Mouse (Mus musculus): ENCODE data around the gene Tmem189.

Gene Tmem189

GRCm38 (mm10) chr2:167687651-167688101 lies 1.9 kb downstream of the Tmem189 start:
- in situ Hi-C loops (cut with MboI; ENCODE audit: low pct_unique_long_range_greater_than_20kb in 1 of 2, low sequenced_read_pairs in 2 of 2, unreplicated experiment in 1 of 2), result loop anchor here (5.0 kb wide), 1 partner anchor 210 kb away; no protein-coding TSS in a partner anchor

- in situ Hi-C loops (cut with MboI; ENCODE audit: low pct_unique_long_range_greater_than_20kb in 1 of 2, low sequenced_read_pairs in 2 of 2, unreplicated experiment in 1 of 2), result loop anchor here (5.0 kb wide), 1 partner anchor 210 kb away; no protein-coding TSS in a partner anchor
Measured at GRCm38 (mm10) chr2:167687250-167687586, 2.4 kb downstream of the Tmem189 start.

GRCm38 (mm10) chr2:167686382-167687249 lies 3.0 kb downstream of the Tmem189 start:
- in situ Hi-C loops (cut with MboI; ENCODE audit: low pct_unique_long_range_greater_than_20kb in 1 of 2, low sequenced_read_pairs in 2 of 2, unreplicated experiment in 1 of 2), result loop anchor here (5.0 kb wide), 1 partner anchor 211 kb away; no protein-coding TSS in a partner anchor

GRCm38 (mm10) chr2:167685865-167686264 lies 3.8 kb downstream of the Tmem189 start:
- in situ Hi-C loops (cut with MboI; ENCODE audit: low pct_unique_long_range_greater_than_20kb in 1 of 2, low sequenced_read_pairs in 2 of 2, unreplicated experiment in 1 of 2), result loop anchor here (5.0 kb wide), 1 partner anchor 211 kb away; no protein-coding TSS in a partner anchor

GRCm38 (mm10) chr2:167685137-167685536 lies 4.5 kb downstream of the Tmem189 start:
- in situ Hi-C loops (cut with MboI; ENCODE audit: low pct_unique_long_range_greater_than_20kb in 1 of 2, low sequenced_read_pairs in 2 of 2, unreplicated experiment in 1 of 2), result loop anchor here (5.0 kb wide), 1 partner anchor 212 kb away; no protein-coding TSS in a partner anchor

GRCm38 (mm10) chr2:167683721-167684120 lies 5.9 kb downstream of the Tmem189 start:
- in situ Hi-C loops (cut with MboI; ENCODE audit: low pct_unique_long_range_greater_than_20kb in 1 of 2, low sequenced_read_pairs in 2 of 2, unreplicated experiment in 1 of 2), result no loop called here

GRCm38 (mm10) chr2:167680657-167681056 lies 9.0 kb downstream of the Tmem189 start:
- in situ Hi-C loops (cut with MboI; ENCODE audit: low pct_unique_long_range_greater_than_20kb in 1 of 2, low sequenced_read_pairs in 2 of 2, unreplicated experiment in 1 of 2), result no loop called here

GRCm38 (mm10) chr2:167679902-167680430 lies 9.7 kb downstream of the Tmem189 start:
- in situ Hi-C loops (cut with MboI; ENCODE audit: low pct_unique_long_range_greater_than_20kb in 1 of 2, low sequenced_read_pairs in 2 of 2, unreplicated experiment in 1 of 2), result no loop called here

GRCm38 (mm10) chr2:167678600-167678999 lies 11.0 kb downstream of the Tmem189 start:
- in situ Hi-C loops (cut with MboI; ENCODE audit: low pct_unique_long_range_greater_than_20kb in 1 of 2, low sequenced_read_pairs in 2 of 2, unreplicated experiment in 1 of 2), result no loop called here

- in situ Hi-C loops (cut with MboI; ENCODE audit: low pct_unique_long_range_greater_than_20kb in 1 of 2, low sequenced_read_pairs in 2 of 2, unreplicated experiment in 1 of 2), result no loop called here
Measured at GRCm38 (mm10) chr2:167675120-167675909, 14.3 kb downstream of the Tmem189 start.

- in situ Hi-C loops (cut with MboI; ENCODE audit: low pct_unique_long_range_greater_than_20kb in 1 of 2, low sequenced_read_pairs in 2 of 2, unreplicated experiment in 1 of 2), result no loop called here
Measured at GRCm38 (mm10) chr2:167672212-167672685, 17.4 kb downstream of the Tmem189 start.

GRCm38 (mm10) chr2:167671101-167671633 lies 18.5 kb downstream of the Tmem189 start:
- in situ Hi-C loops (cut with MboI; ENCODE audit: low pct_unique_long_range_greater_than_20kb in 1 of 2, low sequenced_read_pairs in 2 of 2, unreplicated experiment in 1 of 2), result no loop called here

- in situ Hi-C loops (cut with MboI; ENCODE audit: low pct_unique_long_range_greater_than_20kb in 1 of 2, low sequenced_read_pairs in 2 of 2, unreplicated experiment in 1 of 2), result no loop called here
Measured at GRCm38 (mm10) chr2:167669398-167669797, 20.2 kb downstream of the Tmem189 start.

GRCm38 (mm10) chr2:167668426-167668825 lies 21.2 kb downstream of the Tmem189 start:
- in situ Hi-C loops (cut with MboI; ENCODE audit: low pct_unique_long_range_greater_than_20kb in 1 of 2, low sequenced_read_pairs in 2 of 2, unreplicated experiment in 1 of 2), result no loop called here

GRCm38 (mm10) chr2:167665972-167666713 lies 23.5 kb downstream of the Tmem189 start:
- in situ Hi-C loops (cut with MboI; ENCODE audit: low pct_unique_long_range_greater_than_20kb in 1 of 2, low sequenced_read_pairs in 2 of 2, unreplicated experiment in 1 of 2), result no loop called here

GRCm38 (mm10) chr2:167662713-167663112 lies 26.9 kb downstream of the Tmem189 start:
- in situ Hi-C loops (cut with MboI; ENCODE audit: low pct_unique_long_range_greater_than_20kb in 1 of 2, low sequenced_read_pairs in 2 of 2, unreplicated experiment in 1 of 2), result loop anchor here in 1 of 2 experiments (5.0 kb wide), 1 partner anchor 130 kb away; no protein-coding TSS in a partner anchor

- in situ Hi-C loops (cut with MboI; ENCODE audit: low pct_unique_long_range_greater_than_20kb in 1 of 2, low sequenced_read_pairs in 2 of 2, unreplicated experiment in 1 of 2), result loop anchor here in 1 of 2 experiments (5.0 kb wide), 1 partner anchor 129 kb away; no protein-coding TSS in a partner anchor
Measured at GRCm38 (mm10) chr2:167661270-167662203, 28.1 kb downstream of the Tmem189 start, which contains the start of gene Gm20431. TSS of gene Gm20431 (minus strand) at chr2:167661496.
